Mouse (Mus musculus) CH12.LX (cell line): Measurements from ENCODE around the gene Galnt3.

Experiments
- CHD1 ChIP-seq: IDR thresholded peaks from 2 replicates; pipeline ENCODE4 v1.6.1; 2012; ENCODE audit warnings: low read depth, low read length, improper control_type of control experiment, inconsistent platforms
- CHD2 ChIP-seq: IDR thresholded peaks from 2 replicates; pipeline ENCODE4 v1.6.1; 2011; ENCODE audit warnings: low read length, improper control_type of control experiment
- CTCF ChIP-seq, 2 experiments: IDR thresholded peaks in 1 of 2; conservative IDR thresholded peaks in 1 of 2; 2 replicates each; pipeline ENCODE4 v1.5.1; 2011 to 2012; ENCODE audit warnings: low read depth in 2 of 2, low read length in 2 of 2, improper control_type of control experiment in 1 of 2, inconsistent platforms in 1 of 2, mild to moderate bottlenecking in 1 of 2, moderate library complexity in 1 of 2
- EP300 ChIP-seq: IDR thresholded peaks from 2 replicates; pipeline ENCODE4 v1.6.1; 2011; ENCODE audit warnings: low read length, improper control_type of control experiment
- JUND ChIP-seq: conservative IDR thresholded peaks from 2 replicates; pipeline ENCODE4 v1.6.1; 2011; ENCODE audit warnings: low read depth, low read length, improper control_type of control experiment
- KAT2A ChIP-seq: IDR thresholded peaks from 2 replicates; pipeline ENCODE4 v1.6.1; 2012; ENCODE audit warnings: low read length, improper control_type of control experiment, inconsistent platforms; ENCODE audit not compliant: insufficient replicate concordance
- MAZ ChIP-seq: IDR thresholded peaks from 2 replicates; pipeline ENCODE4 v1.6.1; 2012; ENCODE audit warnings: low read depth, mild to moderate bottlenecking, inconsistent platforms, low read length, improper control_type of control experiment, moderate library complexity
- MXI1 ChIP-seq: IDR thresholded peaks from 2 replicates; pipeline ENCODE4 v1.6.1; 2011; ENCODE audit warnings: mild to moderate bottlenecking, low read depth, low read length, improper control_type of control experiment
- POLR2A ChIP-seq: IDR thresholded peaks from 2 replicates; pipeline ENCODE4 v1.6.1; 2011; ENCODE audit warnings: low read depth, mild to moderate bottlenecking, improper control_type of control experiment, low read length
- RAD21 ChIP-seq: IDR thresholded peaks from 2 replicates; pipeline ENCODE4 v1.6.1; 2011; ENCODE audit warnings: low read depth, mild to moderate bottlenecking, low read length, improper control_type of control experiment, moderate library complexity
- RCOR1 ChIP-seq: conservative IDR thresholded peaks from 2 replicates; pipeline ENCODE4 v1.6.1; 2012; ENCODE audit warnings: low read depth, mild to moderate bottlenecking, inconsistent platforms, low read length, improper control_type of control experiment
- UBTF ChIP-seq: IDR thresholded peaks from 2 replicates; pipeline ENCODE4 v1.6.1; 2012; ENCODE audit warnings: low read depth, mild to moderate bottlenecking, inconsistent platforms, low read length, improper control_type of control experiment, moderate library complexity
- USF1 ChIP-seq: IDR thresholded peaks from 2 replicates; pipeline ENCODE4 v1.6.1; 2014; ENCODE audit warnings: low read depth, mild to moderate bottlenecking, inconsistent platforms, low read length, improper control_type of control experiment
- ZKSCAN1 ChIP-seq: IDR thresholded peaks from 2 replicates; pipeline ENCODE4 v1.6.1; 2012; ENCODE audit warnings: low read depth, inconsistent platforms, low read length, improper control_type of control experiment, borderline replicate concordance

DNA sequence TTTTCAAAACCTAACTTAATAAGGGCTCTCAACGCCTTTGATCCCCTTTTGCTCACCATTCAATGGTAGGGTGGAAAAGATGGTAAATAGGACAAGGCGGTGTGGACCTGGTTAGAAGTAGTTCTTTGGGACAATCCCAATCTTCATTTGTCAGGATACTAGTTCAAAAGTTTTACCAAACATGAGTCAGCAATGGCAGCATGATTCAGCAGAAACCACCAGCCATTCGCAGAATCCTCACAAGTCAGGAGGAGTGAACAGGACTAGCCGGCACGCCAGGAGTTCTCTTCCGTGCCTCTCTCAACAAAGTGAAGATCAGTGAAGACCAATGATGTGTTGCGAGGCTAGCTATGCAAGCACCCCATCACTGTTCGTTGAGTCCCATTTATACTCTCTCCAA is 40.2 kb upstream of the Galnt3 start:
- TF ChIP-seq RCOR1 (no peak), USF1 (no peak), MXI1 (no peak), JUND (no peak), ZKSCAN1 (no peak), UBTF (no peak), POLR2A (no peak), CTCF (conservative IDR thresholded peaks at IDR 0.05 in 1 of 2, IDR thresholded peaks at IDR 0.05 in 1 of 2; ENCODE audit: low read depth in 2 of 2, low read length in 2 of 2) (no peak), CHD2 (no peak), EP300 (no peak), RAD21 (no peak), KAT2A (no peak), CHD1 (no peak), MAZ (no peak)
